In genomic region chr1:86105054-86105453, GRCm38 (mm10) we compare ENCODE assay signal across 42 mouse cellular contexts. TPM values are rescaled to one million over a fixed set of nuclear protein-coding genes. Genes with fewer than 3 reads are reported as not detected.
"Had no signal": no experiment of that assay in that cellular context is flagged by ENCODE, and none has a peak within 500 bp of the region (broad histone marks: within the 10 kb centered on the region; RNA-seq: fewer than 3 reads in every experiment).

No protein-coding gene starts in this region.

- H3K27ac ChIP-seq: limb, embryonic 10.5 days; limb, embryonic 12.5 days; limb, embryonic 13.5 days; limb, embryonic 15.5 days; liver, embryonic 12.5 days; liver, embryonic 13.5 days; liver, embryonic 14.5 days; liver, embryonic 15.5 days; lung, embryonic 15.5 days; macrophage; midbrain, embryonic 10.5 days; midbrain, embryonic 12.5 days; midbrain, embryonic 13.5 days; midbrain, embryonic 15.5 days; neural tube, embryonic 12.5 days had no signal

- H3K9ac ChIP-seq: limb, embryonic 12.5 days; limb, embryonic 13.5 days; limb, embryonic 15.5 days; liver, embryonic 12.5 days; liver, embryonic 13.5 days; liver, embryonic 14.5 days; liver, embryonic 15.5 days; liver, postnatal 0 days; lung, embryonic 14.5 days; lung, embryonic 15.5 days; midbrain, embryonic 12.5 days; midbrain, embryonic 13.5 days; midbrain, embryonic 15.5 days; neural tube, embryonic 12.5 days had no signal

- H3K4me2 ChIP-seq: limb, embryonic 12.5 days; limb, embryonic 13.5 days; limb, embryonic 15.5 days; liver, embryonic 11.5 days; liver, embryonic 12.5 days; liver, embryonic 13.5 days; liver, embryonic 15.5 days; lung, embryonic 14.5 days; lung, embryonic 15.5 days; midbrain, embryonic 11.5 days; midbrain, embryonic 12.5 days; midbrain, embryonic 13.5 days; midbrain, embryonic 15.5 days; neural tube, embryonic 12.5 days had no signal

- H3K9me3 ChIP-seq: limb, embryonic 10.5 days; limb, embryonic 12.5 days; limb, embryonic 13.5 days; limb, embryonic 15.5 days; liver, embryonic 12.5 days; liver, embryonic 13.5 days; liver, embryonic 15.5 days; lung, embryonic 15.5 days; megakaryocyte, embryonic 14.5 days; midbrain, embryonic 10.5 days; midbrain, embryonic 12.5 days; midbrain, embryonic 13.5 days; midbrain, embryonic 15.5 days; neural tube, embryonic 12.5 days had no signal

- DNase-seq: left cerebral cortex, postnatal 4 days; liver; liver, embryonic 13.5 days; liver, postnatal 0 days; lung, adult 18-20 months; lung, adult 2 months; lung, embryonic 14.5 days; lung, postnatal 10 days; lung, postnatal 14 days; lung, postnatal 36 days; lung, postnatal 4 days; midbrain, embryonic 14.5 days had no signal

- H3K4me1 ChIP-seq: limb, embryonic 10.5 days; limb, embryonic 12.5 days; limb, embryonic 13.5 days; limb, embryonic 15.5 days; liver, embryonic 12.5 days; liver, embryonic 13.5 days; liver, embryonic 15.5 days; lung, embryonic 15.5 days; midbrain, embryonic 10.5 days; midbrain, embryonic 12.5 days; midbrain, embryonic 13.5 days; midbrain, embryonic 15.5 days; neural tube, embryonic 12.5 days had no signal

- H3K27me3 ChIP-seq: limb, embryonic 12.5 days; limb, embryonic 13.5 days; limb, embryonic 15.5 days; liver, embryonic 12.5 days; liver, embryonic 13.5 days; liver, embryonic 15.5 days; lung, embryonic 15.5 days; megakaryocyte, embryonic 14.5 days; midbrain, embryonic 12.5 days; midbrain, embryonic 13.5 days; midbrain, embryonic 15.5 days; neural tube, embryonic 12.5 days had no signal

- H3K36me3 ChIP-seq: midbrain, embryonic 15.5 days had no signal

- ATAC-seq: liver, embryonic 12.5 days; liver, postnatal 0 days; lung, postnatal 0 days; midbrain, embryonic 13.5 days; midbrain, embryonic 15.5 days; midbrain, embryonic 16.5 days had no signal

- H3K4me3 ChIP-seq: limb, embryonic 10.5 days; limb, embryonic 12.5 days; limb, embryonic 13.5 days; limb, embryonic 15.5 days; liver, embryonic 12.5 days; liver, embryonic 13.5 days; liver, embryonic 15.5 days; lung, embryonic 15.5 days; megakaryocyte, embryonic 14.5 days; midbrain, embryonic 10.5 days; midbrain, embryonic 12.5 days; midbrain, embryonic 13.5 days; midbrain, embryonic 15.5 days; neural tube, embryonic 12.5 days had no signal

RNA-seq across cellular contexts. Expression of gene Htr2b, which starts 6.7 kb away (rescaled TPM):
- total RNA-seq: left cerebral cortex, postnatal 36 days; left cerebral cortex, postnatal 4 days; liver, adult 2 months; megakaryocyte progenitor cell, adult 5-6 weeks; megakaryocyte, adult 5-6 weeks; megakaryocyte-erythroid progenitor cell, adult 5-6 weeks; midbrain, postnatal 0 days; monocyte, adult 5-6 weeks had no signal
- polyA plus RNA-seq: liver, adult 2 months; liver, embryonic 14.5 days; liver, postnatal 0 days; neural tube, embryonic 11.5 days had no signal

RNA-seq across cellular contexts. Expression of gene Gm21972, which starts 28.4 kb away (rescaled TPM):
- total RNA-seq: liver, adult 2 months; monocyte, adult 5-6 weeks had no signal
- polyA plus RNA-seq: limb, embryonic 10.5 days; limb, embryonic 11.5 days; liver, adult 2 months; liver, embryonic 11.5 days; liver, embryonic 15.5 days; liver, embryonic 16.5 days; liver, postnatal 0 days; lung, adult 2 months; lung, embryonic 14.5 days; lung, embryonic 16.5 days; midbrain, embryonic 12.5 days; neural tube, embryonic 12.5 days had no signal

RNA-seq across cellular contexts. Expression of gene 2810459M11Rik, which starts 59.4 kb away (rescaled TPM):
- total RNA-seq: megakaryocyte progenitor cell, adult 5-6 weeks; megakaryocyte, adult 5-6 weeks; megakaryocyte-erythroid progenitor cell, adult 5-6 weeks; monocyte, adult 5-6 weeks had no signal
- polyA plus RNA-seq: macrophage had no signal
